Mouse (Mus musculus) lung, adult 2 months (tissue): ENCODE measurements around the gene Nrxn3. TPM values are rescaled to one million over a fixed set of nuclear protein-coding genes. Genes with fewer than 3 reads are reported as not detected.

Experiments
- DNase-seq: peaks from one replicate; pipeline ENCODE4 v3.0.0; 2022
- H3K4me1 ChIP-seq: fragments of 200-500 bp; 2 replicates; pipeline ENCODE4 v1.6.1; 2011; ENCODE audit warnings: low read length; ENCODE audit not compliant: control insufficient read depth, insufficient read depth
- H3K4me3 ChIP-seq: fragments of 200-500 bp; replicated peaks from 2 replicates; pipeline ENCODE3; 2011; ENCODE audit warnings: low read depth, mild to moderate bottlenecking, control low read depth, low read length; ENCODE audit errors: extremely low read depth
- CTCF ChIP-seq: fragments of 200-500 bp; IDR thresholded peaks from 2 replicates; pipeline ENCODE4 v1.5.1; 2011; ENCODE audit warnings: mild to moderate bottlenecking, low read length, control low read depth; ENCODE audit not compliant: insufficient read depth
- POLR2A ChIP-seq: fragments of 200-500 bp; IDR thresholded peaks from 2 replicates; pipeline ENCODE4 v1.6.1; 2011; ENCODE audit warnings: low read depth, mild to moderate bottlenecking, control low read depth, low read length, borderline replicate concordance; ENCODE audit errors: extremely low read depth
- WGBS: fragments of 180-500 bp; shearing (Covaris S2); methylation state at CpG from one replicate; pipeline ENCODE4 v1.1.7; 2018; 5-methylcytosine and 5-hydroxymethylcytosine counted together
- polyA plus RNA-seq: library from polyadenylated mRNA; depleted of rRNA; stranded (reverse); fragments of >200 nt; gene quantifications from 2 replicates; pipeline ENCODE4 v1.2.3, GENCODE M21; 2012

Gene Nrxn3
- polyA plus RNA-seq, 1 experiment, result 0.30 TPM

DNA sequence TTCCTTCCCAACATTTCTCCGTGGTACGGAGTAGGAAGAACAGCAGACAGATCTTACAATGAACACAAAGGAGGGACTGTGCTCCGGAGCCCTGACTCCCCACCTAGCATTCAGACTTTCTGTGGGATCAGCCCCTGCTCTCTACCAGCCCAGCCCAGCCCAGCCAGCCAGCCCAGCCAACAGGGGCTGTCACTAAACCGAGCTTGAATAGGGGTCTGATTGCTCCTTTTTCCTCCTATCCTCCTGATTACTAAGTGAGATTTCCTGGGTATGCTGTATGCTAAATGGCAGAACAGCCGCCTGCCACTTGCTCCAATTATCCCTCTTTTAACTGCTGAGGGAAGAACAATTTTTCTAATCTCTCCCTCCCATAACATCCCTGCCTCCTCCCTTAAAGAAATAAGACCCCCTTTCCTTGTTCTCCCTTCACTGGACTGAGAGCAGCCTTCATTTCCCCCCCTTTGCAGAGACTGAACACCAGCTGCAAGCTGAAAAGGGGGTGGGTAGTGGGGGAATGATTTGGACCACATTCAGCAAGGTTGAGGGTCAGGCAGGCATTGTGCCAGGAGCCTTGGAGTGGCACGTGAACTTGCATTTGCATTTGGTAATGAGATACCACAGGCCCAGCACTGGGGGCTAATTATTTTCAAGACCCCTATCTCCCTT, 78.4 kb downstream of the Nrxn3 start:
- Histone ChIP-seq H3K4me1 (no peaks in the 10 kb centered on the region), H3K4me3 (no peak overlapping the region)
- DNase-seq, result no peak
- TF ChIP-seq CTCF (no peak), POLR2A (no peak)
- WGBS, result 31% methylated on average over 6 of the region's 6 CpGs

DNA sequence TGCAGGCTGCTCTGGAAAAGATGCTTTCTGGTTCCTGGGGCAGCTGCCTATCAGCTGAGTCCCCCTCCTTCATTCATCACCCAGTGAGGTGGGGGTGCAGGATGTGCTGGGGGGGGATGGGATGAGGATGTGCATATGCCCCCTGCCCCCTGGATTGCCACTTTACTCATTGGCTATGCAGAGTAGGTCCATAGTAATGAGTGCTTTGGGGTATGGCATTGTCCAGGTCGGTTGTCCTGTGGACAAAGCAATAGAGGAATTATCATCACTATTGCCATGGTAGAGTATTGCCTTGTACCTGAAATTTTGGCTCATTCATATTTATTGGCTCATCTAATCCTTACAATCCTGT, 79.0 kb downstream of the Nrxn3 start:
- TF ChIP-seq CTCF (no peak), POLR2A (no peak)

DNA sequence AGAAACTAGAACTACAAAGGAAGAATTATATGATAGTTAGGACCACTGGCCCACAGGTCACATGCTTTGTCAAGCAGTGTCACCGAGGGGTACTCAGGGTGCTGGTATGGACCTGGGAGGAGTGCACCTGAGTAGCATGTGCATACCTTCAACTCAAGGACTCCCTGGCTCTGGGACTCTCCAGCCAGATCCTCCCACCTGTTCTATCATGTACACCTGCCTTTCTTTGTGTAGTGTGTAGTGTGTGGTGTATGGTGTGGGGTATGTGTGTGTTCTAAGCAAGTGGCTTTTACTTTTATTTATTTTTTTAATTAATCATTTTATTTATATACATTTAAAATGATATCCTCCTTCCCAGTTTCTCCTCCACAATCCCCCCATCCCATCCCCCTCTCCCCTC, 86.3 kb downstream of the Nrxn3 start:
- TF ChIP-seq CTCF, result no peak
- no peak for TF ChIP-seq POLR2A
- no peaks in the 10 kb centered on the region for H3K4me1 ChIP-seq
- no peak overlapping the region for H3K4me3 ChIP-seq
- DNase-seq, result no peak
- WGBS, result 87% methylated on average over 1 of the region's 1 CpGs

More for the DNA sequence above, 79.0 kb downstream of the Nrxn3 start:
- WGBS, result 50% methylated on average over 1 of the region's 1 CpGs
- Histone ChIP-seq H3K4me3 (no peak overlapping the region), H3K4me1 (no peaks in the 10 kb centered on the region)
- DNase-seq, result no peak

DNA sequence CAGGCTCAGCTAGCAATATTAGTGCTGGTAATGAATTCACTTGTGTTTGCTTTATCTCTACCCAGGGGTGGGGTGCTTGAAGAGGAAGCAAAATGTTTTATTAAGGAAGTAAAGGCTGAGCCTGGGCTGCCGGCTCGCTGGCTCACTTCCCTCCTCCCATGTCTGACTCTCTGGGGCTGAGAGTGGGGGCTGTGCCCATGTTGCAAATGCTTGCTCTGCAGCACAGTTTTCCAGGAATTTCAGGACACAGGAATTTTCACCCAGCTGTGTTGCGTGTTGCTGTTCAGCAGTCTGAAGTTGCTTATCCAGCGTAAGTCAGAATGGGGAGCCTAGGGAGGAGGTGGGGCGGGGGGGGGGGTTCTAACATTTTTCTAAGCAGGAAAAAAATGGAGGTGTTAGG, 89.5 kb downstream of the Nrxn3 start:
- DNase-seq, result no peak
- Histone ChIP-seq H3K4me3 (no peak overlapping the region), H3K4me1 (no peaks in the 10 kb centered on the region)
- 28% methylated on average over 5 of the region's 5 CpGs for WGBS
- TF ChIP-seq CTCF, result no peak
- TF ChIP-seq POLR2A, result no peak

DNA sequence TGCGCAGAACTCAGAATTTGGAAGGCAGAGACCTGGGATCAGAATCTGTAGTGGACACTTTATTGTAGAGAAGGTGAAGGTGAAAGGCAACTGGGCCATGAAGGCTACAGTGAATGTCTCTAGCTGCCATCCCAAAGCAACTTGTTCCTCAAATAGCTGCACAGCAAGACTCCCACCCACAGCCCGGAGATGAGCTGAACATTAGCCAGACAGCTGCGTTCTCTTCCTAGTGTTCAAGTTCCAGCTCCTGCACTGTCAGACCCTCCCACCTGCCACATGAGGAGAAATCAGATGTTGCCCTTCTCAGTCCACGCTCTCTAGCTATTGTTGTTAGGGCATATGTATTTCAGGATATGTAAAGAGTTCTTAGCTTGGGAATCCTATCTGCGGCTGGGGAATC, 94.2 kb downstream of the Nrxn3 start:
- WGBS, result 84% methylated on average over 5 of the region's 5 CpGs
- no peak for DNase-seq
- no peak overlapping the region for H3K4me3 ChIP-seq
- TF ChIP-seq POLR2A, result no peak
- TF ChIP-seq CTCF, result no peak
- H3K4me1 ChIP-seq, result no peaks in the 10 kb centered on the region

DNA sequence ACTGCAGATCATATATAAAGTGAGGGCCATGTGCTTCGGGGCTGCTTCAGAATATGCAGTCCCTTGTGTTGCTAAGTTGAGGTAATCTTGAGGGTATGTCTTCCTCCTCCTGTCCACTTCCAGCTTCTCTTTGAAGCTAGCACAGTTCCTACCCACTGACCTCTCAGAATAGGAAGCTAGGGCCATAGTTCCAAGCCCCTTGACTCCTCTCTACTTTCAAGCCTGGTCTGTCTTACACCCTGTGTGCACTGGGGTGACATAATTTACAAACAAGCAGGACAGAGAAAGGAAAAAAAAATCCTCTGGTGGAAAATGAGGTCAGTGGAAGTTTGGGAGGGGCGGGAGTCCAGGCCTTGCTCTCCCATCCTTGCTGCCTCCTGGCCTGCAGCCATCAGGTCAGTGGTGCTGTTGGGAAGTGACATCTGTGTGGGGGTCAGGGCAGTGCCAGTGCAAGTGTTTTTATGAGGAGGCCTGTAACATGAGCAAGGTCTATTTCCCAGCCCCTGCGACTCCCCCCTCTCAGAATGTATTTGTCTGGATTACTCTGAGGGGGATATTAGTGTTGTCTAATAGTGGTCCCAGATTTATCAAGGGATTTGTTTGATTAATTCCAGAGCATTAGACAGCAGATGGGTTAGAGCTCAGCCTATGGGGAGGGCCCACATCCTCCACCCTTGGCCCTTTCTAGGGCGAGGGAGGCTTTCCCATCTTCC, 96.1 kb downstream of the Nrxn3 start:
- WGBS, result 61% methylated on average over 4 of the region's 4 CpGs
- no peak for TF ChIP-seq CTCF
- TF ChIP-seq POLR2A, result no peak
- Histone ChIP-seq H3K4me3 (no peak overlapping the region), H3K4me1 (no peaks in the 10 kb centered on the region)
- no peak for DNase-seq

DNA sequence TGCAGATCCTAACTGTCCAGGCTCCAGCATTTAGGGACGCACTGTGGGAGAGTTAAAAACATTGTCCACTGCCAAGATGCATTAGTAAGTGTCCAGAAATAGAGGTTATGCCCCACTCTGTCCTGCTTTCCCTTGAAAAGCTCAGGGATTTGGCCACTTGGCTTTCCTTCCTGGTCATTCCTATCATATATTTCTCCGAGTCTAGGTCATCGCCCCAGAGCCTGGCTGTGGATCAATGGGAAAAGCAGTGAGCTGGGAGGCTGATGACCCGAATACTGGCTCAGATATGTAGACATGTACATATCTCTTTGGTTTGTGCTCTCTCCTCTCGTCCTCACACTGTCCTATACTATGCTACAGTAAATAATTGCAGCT, 96.6 kb downstream of the Nrxn3 start:
- Histone ChIP-seq H3K4me1 (no peaks in the 10 kb centered on the region), H3K4me3 (no peak overlapping the region)
- WGBS, result 58% methylated on average over 5 of the region's 5 CpGs
- DNase-seq, result no peak
- TF ChIP-seq CTCF (no peak), POLR2A (no peak)

DNA sequence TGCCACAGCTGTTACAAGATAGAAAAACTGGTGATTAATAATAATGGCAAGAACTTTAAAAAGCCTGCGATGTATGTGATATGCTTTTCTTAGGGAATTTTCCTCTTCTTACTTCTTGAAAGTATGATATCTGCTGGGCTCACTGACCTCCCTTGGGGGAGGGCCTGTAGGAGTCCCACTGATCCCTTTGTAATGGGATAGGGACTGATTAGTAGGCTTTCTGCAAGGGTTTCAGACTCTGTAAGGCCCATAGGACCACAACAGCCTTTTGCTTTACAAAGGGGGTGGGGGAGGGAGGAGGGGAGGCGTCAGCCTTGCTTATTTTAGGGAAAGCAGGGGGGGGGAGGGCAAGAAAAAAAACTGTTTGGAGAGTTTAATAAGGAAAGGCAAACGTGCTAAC, 97.5 kb downstream of the Nrxn3 start:
- no peak for DNase-seq
- Histone ChIP-seq H3K4me3 (no peak overlapping the region), H3K4me1 (no peaks in the 10 kb centered on the region)
- 44% methylated on average over 3 of the region's 3 CpGs for WGBS
- TF ChIP-seq CTCF, result no peak
- no peak for TF ChIP-seq POLR2A

DNA sequence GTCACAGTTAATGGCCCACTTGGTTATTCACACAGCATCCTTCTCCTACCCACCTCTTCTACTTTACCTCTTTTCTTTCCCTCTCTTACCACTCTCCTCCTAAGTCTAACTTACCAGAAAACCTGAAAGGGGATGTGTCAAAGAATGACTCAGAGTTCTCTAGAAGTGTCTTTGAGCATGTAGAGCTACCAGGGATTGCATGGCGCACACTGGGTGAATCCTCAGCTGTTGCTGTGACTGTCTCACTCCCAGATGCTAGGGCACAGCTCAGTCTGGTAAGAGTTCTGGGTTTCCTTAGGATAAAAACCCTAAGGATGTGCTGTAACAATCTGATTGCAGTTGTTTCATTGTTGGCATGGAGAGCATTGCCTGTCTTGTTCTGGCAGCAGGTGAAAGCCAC, 108.2 kb downstream of the Nrxn3 start:
- Histone ChIP-seq H3K4me1 (no peaks in the 10 kb centered on the region), H3K4me3 (no peak overlapping the region)
- no peak for DNase-seq
- WGBS, result 86% methylated on average over 1 of the region's 1 CpGs
- TF ChIP-seq CTCF, result no peak
- TF ChIP-seq POLR2A, result no peak

DNA sequence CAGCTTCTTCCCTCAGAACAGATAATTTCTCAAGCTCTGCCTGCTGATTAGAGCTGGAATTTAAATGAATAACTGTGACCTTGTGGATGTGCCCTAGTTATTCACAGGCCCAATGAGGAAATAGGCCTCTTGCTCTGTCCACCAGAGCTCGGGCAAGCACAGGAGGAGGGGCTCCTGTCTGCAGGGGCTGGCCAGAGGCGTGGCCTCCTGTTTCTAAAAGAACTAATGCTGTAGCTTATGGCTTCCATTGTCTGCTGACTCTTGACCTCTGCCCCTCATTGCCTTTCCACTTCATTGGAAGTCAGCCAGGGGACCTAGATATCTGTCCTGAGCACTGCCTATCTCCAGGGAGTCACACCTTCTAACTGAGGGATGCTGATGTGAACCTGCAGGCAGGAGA, 113.1 kb downstream of the Nrxn3 start:
- 36% methylated on average over 2 of the region's 2 CpGs for WGBS
- TF ChIP-seq POLR2A (no peak), CTCF (no peak)
- Histone ChIP-seq H3K4me1 (no peaks in the 10 kb centered on the region), H3K4me3 (no peak overlapping the region)
- no peak for DNase-seq
